Mouse (Mus musculus) heart, adult 11 months (tissue): ENCODE data around the gene Pih1d1.
"Not testable (repeated sequence)": the region's sequence is repeated elsewhere in the genome, so short reads cannot be mapped to it uniquely, and the experiment has no call there.

Source experiments
- DNase-seq: peaks from one replicate; pipeline ENCODE4 v3.0.0; 2022

Pih1d1 gene

DNA sequence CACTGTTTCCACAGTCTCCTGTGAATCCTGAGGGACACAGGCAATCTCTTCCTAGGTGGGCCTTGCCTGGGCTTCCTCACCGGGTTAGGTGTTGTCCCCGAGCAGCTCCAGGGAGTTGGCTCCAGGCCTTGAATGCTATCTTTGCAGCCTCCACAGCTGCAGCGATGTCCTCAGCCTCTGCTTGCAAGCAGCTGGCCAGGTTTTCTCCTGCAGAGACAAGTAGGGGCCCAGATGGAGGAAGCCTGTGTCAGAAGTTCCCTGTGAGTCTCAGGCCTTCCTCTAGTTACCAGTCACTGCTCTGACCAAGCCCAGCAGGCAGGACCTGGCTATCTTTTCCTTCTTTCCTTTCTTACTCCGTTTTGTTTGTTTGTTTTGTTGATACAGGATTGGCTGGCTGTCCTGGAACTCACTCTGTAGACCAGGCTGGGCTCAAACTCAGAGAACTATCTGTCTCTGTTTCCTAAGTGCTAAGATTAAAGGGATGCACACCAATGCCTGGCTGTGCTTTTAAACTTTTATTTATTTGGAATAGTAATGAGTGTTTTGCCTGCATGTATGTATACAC, 5.5 kb upstream of the Pih1d1 start:
- peak; percentile 97 for DNase-seq

DNA sequence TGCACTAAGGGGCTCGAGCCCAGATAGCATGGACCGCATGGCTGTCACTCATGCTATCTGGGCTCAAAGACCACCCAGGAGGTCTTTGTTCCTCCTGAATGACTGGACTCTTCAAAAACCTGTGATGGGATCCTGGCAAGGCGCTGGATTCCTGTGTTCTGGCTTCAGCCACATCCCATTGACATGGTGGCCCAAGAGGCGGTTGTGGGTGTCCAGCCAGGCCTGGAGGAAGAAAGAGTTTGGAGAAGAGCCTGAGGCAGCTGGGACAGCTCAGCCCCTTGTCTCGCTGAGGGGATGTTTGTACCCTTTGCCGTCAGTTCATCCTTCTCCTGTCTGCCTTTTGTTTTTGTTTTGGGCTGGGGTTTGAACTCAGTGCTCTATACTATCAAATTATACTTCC, 4.6 kb upstream of the Pih1d1 start:
- DNase-seq = peak; percentile 98

DNA sequence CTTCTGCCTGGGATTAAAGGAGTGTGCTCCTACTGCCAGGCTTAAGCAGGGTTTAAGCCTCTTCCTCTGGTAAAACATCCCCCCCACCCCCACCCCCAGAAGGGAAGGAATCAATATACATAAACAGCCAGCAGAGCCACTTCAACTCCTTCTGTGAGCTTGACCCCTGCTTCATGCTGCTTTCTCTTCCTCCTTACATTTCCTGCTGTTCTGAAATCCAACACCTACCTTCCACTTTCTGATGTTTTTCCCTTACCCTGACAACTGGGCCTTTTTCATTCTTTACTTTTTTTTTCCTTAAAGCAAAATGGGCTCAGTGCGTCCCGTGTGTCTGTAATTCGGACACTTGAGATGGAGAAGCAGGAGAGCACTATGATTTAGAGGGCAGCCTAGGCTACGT, 3.8 kb upstream of the Pih1d1 start:
- DNase-seq = no peak

DNA sequence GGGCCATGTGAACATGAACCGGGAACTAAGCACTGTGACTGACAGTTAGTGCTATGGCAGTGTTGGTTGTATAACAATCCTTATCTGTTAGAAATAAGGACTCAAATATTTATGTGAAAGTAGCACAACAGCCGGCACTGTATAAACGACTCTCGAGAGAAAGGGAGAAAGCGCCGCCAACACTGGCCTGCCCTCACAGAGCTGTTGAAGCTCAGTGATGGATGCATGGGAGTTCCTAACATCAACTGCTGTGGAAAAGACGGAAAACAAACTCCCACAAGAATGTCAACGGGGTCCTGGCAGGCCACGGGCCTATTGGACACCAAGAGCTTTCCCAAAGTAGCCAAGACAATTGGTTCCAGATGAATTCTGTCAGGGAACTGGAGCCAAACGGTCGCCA, 2.8 kb upstream of the Pih1d1 start:
- DNase-seq = peak; percentile 98

DNA sequence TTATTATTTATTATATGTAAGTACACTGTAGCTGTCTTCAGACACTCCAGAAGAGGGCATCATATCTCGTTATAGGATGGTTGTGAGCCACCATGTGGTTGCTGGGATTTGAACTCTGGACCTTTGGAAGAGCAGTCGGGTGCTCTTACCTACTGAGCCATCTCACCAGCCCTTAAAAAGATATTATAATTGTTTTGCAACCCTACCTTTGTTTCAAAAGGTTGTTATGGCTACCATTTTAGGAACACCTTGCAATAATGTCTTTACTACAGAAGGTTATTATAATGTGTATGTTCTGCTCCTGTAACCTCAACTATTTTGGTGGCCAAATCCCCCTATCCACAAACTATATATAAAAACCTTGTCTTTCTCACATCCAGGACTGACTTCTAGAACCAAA, 1.1 kb upstream of the Pih1d1 start:
- not testable (repeated sequence) for DNase-seq

DNA sequence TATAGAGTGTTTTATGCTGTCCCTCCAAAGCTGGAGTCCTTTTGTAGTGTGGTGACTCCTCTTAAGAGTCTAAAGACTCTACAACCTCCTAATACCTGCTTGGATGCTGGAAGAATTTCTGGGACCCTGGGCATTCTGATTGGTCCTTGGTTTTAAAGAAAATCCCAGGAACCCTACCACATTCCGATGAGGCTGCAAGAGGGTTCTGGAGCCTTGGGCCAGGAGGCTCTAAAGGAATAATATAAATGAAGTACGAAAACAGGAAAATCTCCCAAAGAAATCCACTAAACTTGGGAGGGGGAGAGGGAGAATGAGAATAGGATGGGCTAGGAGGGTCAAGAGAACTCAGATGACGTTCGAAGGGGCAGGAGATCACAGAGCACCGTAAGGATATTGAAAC, 517 bp upstream of the Pih1d1 start:
- DNase-seq = no peak

DNA sequence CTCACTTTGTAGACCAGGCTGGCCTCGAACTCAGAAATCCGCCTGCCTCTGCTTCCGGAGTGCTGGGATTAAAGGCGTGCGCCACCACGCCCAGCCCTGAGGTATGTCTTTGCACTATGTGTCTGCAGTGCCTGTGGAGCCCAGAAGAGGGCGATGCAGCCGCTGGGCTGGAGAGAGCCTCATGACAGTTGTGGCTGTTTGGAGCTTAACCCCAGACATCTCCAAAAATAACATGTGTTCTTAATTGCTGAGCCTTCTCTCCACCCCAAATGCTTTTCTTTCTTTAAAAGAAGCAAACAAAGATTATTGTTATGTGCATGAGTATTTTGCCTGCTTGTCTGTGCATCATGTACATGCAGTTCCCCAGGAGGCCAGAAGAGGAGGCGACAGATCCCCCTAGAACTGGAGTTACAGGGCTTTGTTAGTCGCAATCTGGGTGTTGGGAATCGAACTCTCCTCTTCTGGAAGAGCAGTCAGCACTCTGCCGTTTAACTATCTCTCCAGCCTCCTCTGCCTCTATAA, 951 bp downstream of the Pih1d1 start:
- peak; percentile 96 for DNase-seq

DNA sequence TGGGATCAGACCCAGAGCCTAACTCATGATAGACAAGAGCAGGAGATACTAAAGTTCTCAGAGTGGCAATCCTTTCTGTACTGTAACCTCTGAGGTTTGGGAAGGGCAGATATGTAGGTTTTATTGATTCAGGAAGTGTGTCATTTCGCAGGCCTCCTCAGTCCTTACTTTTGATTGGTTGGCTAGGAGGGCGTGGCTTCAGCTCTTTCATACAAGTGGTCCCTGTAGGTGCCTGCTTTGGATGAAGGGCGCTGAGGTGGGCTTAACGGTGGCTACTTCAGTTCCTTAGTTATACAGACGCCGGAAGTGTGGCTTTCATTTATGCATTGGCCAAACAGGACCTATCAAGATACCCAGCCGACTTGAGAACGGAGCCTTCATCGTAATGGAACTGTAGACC, 1.5 kb downstream of the Pih1d1 start:
- DNase-seq = no peak

DNA sequence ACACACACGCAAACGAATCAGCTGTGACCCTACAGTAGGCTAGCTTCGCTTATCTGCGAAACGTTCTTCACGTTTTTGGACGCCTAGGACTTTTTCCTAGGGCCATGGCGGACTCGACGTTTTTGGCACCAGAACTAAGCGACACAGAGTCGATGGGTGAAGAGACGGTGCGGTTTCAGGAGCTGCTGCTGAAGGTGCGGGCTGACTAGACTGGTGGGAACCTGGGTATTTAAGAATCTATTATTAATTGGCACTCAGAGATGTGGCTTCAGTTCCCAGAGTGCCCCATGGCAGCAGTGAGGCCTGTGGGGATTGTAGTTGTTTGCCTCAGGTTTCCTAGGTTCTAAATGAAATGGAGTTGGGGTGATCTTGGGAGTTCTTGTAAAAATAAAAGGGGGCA, 2.1 kb downstream of the Pih1d1 start:
- DNase-seq = no peak

DNA sequence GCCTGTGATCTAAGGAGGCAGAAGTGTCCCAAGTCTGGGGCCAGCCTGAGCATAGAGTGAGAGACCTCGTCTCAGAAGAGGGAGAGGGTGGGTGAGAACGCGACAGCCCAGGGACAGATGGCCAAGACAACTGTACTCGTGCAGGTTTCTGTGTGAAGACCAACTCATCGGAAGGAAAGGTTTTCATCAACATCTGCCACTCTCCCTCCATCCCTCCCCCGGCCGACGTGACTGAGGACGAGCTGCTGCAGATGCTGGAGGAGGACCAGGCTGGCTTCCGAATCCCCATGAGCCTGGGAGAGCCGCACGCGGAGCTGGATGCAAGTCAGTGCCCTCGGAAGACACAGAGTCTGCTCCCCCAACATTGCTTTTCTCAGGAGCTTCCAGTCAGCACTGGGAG, 3.4 kb downstream of the Pih1d1 start:
- no peak for DNase-seq

DNA sequence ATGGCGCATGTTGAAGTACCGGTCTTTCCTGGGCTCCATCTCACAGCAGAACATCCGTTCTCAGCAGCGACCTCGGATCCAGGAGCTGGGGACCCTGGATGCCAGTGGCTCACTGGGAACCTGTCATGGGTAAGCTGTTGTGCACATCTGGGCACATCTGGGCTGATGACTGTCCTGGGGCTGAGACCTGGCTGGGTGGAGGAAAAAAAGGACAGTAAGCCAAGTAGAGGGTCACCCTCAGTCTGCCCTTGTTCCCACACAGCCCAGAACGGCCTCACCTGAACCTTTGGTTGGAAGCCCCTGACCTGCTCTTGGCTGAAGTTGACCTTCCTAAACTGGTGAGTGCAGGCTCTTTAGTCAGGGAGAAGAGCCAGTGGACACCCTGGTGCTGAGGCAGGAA, 4.9 kb downstream of the Pih1d1 start:
- no peak for DNase-seq

DNA sequence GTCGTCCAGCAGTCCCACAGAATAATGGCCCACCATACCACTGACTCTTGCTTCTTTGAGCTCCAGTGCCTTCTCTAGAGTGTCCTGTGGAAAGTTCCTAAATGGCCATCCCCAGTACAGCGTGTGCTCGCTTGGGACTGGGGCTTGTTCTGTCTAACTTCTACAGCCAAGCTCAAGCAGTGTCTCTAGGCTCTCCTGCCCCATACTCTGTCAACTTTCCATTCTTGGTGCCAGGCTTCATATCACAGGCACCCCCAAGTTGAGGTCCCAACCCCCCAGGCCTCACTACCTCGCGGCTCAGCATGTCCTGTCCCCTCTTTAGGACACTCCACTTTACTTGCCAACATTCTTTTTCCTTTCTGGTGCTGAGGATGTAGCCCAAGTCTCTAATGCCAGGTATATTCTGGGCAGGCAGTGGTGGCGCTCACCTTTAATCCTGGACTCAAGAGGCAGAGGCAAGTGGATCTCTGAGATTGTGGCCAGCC, 6.3 kb downstream of the Pih1d1 start:
- DNase-seq = peak; percentile 93

DNA sequence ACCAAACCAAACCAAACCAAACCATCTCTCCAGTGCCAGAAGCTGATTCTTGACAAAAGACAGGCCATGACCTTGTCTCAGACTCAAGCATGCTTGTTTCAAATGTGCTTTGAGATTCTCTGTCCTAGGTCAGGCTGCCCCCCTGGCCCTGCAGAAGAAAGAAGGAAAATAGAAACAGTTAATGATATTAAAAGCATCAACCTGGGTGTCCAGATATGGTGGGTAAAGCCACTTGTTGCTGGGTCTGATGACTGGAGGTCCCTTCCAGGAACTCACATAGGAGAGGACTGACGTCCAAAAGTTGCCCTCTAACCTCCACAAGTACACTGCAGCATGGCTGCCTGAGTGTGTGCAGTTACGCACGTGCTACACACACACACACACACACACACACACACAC, 6.8 kb downstream of the Pih1d1 start:
- DNase-seq = no peak

DNA sequence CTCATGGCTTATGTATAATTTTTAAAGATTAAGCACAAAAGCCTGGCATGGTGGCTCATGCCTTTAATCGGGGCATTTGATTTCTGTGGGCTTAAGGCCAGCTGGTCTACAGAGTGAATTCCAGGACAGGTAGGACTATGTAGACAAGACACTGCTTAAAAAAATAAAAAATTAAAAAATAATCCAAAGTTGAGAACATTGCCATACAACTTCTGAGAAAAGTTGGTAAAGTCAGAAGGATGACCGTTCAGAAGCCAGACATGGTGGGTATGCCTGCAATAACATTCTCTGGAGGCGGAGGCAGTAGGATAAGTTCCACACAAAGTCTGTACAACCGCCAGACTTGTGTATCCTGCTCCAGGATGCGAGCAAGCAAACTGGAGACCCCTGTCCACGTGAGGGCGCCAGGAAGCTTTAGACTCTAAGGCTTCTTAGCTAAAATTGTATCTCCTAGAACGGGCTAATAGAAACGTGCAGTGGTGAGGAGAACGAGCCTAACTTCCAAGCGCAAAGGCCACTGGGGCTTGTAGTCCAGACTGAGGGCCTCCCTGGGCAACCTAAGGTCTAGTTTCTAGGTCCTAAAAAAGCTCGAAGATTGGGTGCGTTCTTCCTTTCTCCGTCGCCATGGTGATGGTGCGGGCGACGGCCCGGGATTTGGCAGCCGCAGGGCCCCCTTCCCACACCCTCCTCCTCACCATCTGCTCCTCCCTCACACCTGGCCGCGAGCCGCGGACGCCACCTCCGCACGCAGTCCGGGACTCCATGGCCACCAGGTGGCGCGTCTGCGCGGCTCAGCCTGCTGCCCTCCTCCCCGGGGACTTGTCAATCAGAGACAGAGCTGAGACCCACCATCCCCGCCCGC, 7.7 kb downstream of the Pih1d1 start:
- DNase-seq = peak; percentile 98

DNA sequence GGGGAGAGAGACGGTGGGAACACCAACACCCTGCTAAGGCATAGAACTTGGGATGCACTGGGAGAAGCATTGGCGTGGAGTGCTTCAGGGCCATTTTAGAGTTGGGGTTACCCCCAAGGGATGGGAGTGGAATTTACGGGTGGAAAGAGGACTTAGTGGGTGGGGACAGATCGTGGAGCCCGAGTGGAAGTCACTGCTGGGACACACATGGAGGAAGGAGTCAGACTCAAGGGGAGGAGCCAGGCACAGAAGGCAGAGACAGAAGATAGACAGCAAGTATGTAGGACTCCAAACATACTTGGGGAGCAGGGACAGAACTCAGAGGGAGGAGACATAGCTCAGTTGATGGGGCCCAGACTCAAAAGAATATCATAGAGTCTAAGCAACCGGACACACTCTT, 8.4 kb downstream of the Pih1d1 start:
- no peak for DNase-seq

DNA sequence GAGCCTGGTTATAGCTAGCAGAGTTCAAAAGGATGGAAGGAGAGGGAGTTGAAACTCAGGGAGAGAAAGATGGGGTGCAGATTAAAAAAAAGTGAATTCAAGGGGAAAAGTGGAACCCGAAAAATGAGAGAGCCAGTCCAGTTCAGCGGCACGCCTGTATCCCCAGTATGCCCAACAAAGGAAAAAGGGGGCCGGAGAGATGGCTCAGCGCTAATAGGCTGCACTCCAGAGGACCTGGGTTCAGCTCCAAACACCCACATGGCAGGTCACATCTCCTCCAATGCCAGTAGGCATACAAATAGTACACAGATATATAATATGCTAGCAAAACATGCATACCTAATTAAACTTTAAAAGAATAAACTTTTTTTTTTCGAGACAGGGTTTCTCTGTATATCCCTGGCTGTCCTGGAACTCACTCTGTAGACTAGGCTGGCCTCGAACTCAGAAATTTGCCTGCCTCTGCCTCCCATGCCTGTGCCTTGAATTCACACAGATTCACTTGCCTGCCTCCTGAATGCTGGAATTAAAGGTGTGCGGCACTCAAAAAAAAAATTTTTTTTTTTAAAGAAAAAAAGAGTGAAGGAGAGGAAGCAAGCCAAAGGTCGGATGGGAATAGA, 9.0 kb downstream of the Pih1d1 start:
- no peak for DNase-seq

DNA sequence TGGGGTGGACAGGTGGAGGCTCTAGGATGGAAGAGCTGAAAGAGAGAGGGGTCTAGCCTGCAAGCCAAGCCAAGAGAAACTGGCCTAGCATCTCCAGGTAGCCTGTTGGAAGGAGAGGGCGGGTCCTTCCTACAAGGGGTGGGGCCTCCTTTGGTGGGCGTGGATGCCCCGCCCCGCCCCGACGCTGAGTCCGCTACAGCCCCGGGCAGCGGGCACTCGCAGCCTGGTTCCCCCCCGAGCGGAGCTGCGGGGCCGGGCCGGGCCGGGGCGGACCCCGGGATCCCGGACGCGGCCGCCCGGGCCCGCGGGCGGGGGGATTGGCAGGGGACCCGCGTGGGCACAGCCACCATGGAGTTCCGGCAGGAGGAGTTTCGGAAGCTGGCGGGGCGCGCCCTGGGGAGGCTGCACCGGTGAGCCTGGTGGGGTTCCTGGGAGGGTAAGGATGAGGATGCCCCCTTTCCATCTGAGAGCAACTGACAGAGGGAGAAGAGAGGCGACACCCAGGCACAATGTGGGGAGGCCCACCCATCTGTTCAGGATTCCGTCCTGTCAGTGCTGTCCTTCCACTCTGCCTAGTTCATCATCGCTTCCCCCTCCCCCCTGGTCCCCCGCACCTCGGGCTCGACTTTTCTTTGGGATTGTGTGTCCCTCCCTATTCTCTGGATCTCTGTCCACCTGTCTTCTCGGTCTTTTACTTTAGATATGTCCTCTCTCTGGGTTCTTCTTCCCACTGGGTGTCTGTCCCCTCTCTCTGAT, 9.8 kb downstream of the Pih1d1 start, which contains the start of gene Slc17a7:
Slc17a7 (plus strand) TSS at position 215 of the 756 bp plus-strand sequence.
- DNase-seq = peak; percentile 94

DNA sequence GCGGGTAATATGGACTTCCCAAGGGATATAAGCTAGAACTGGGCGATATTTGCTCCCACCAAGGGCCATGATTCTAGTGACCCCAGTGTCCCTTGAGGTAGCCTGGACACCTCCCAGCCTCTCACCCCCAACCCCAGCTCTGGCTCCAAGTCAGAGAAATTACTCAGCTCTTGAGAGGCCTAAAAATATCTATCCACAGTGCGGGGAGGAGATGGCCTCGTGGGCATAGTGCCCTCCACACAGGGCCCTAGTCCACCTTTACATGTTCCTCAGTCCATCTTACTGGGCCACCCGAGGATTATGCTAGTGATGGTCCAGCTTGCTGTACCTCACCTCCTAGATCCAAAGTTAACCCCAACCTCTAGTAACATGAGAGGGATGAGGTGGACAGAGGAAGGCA, 10.7 kb downstream of the Pih1d1 start:
- DNase-seq = no peak

DNA sequence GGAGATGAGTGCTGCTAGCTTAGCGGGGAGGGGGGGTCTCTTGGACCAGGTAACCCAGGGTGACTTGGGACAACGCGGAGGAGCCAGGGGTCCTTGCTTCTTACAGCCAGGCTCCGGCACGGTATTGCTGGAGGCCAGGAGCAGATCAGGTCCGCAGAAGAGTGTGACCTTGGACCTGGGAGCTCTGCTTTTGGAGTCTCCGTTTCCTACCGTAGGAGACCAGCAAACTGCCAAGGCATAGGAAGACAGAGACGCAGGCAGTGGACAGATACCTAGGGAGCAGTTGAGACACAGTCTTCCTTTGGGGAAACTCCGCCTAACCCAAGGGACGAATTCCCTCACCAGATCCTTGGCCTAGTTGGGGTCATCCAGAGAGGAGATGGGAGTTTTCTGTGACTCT, 11.6 kb downstream of the Pih1d1 start:
- DNase-seq = no peak

DNA sequence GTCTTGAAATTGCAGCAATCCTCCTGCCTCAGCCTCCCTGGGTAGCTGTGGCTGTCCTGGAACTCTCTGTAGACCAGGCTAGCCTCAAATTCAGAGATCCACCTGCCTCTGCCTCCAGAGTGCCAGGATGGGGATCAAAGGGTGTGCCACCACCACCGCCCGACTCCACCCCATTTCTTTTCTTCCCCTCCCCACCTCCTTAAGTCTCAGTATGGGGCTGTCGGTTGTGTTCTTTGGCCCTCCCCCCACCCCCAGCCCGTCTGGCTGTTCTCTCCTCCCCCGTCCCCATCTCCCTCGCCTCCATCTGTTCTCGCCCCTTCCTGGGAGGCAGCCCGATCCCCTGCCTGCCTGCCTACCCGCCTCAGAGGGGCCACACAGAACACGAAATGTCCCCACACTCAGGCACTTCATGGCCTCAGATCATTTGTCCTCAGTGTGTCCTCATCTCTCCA, 12.9 kb downstream of the Pih1d1 start:
- DNase-seq = no peak

DNA sequence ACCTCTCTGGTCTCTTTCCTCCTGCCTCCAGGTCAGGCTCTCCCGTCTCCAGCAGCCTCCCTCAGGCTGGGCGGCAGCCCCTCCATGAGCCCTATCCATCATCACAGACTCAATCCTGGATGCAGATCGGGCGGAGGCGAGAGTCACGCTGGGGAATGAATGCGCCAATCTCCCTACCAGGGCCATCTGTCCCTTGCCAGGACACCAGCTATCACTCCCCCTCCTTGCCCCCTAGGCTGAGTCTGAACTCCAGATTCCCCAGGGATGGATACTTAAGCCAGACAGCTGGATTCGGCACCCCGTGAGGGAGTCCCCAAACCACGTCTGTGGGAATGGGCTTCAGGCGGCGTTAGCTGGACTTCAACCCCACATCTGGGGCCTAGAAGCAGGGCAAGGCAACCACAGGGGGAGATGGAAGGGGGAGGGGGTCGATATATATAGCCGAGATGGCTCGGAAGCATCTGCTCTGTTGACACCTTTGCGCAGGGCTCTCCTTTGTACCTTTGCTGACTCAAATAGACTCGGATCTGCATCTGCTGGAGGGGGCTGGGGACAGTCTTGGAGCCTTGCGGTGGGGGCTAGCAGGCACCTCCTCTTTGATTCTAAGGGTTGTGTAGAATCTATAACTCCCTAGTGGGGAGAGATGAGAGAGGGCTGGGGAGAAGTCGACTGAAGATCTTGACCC, 13.8 kb downstream of the Pih1d1 start:
- no peak for DNase-seq

DNA sequence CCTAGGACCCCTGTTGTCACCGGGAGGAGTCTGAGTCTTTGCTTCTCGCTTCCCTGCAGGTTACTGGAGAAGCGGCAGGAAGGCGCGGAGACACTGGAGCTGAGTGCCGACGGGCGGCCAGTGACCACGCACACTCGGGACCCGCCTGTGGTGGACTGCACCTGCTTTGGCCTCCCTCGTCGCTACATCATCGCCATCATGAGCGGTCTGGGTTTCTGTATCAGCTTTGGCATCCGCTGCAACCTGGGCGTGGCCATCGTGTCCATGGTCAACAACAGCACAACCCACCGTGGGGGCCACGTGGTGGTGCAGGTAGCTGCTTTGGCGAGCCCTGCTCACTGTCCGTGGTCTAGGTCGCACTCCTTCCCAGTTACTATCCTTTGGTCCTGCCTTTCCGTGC, 14.6 kb downstream of the Pih1d1 start:
- DNase-seq = no peak
